Mouse (Mus musculus) limb, embryonic 15.5 days (tissue): ENCODE data around the gene Slc25a43. TPM values are rescaled to one million over a fixed set of nuclear protein-coding genes. Genes with fewer than 3 reads are reported as not detected.

ENCODE experiments used
- ATAC-seq: fragments of 200-750 bp; cut with Nextera tagmentation; 2 replicates; pipeline ENCODE4 v1.8.0; 2017; ENCODE audit warnings: low read depth, moderate TSS enrichment; ENCODE audit not compliant: insufficient number of reproducible peaks, low FRiP score, low TSS enrichment
- H3K27ac ChIP-seq: fragments of 300-500 bp; sonication (generic); 2 replicates; pipeline ENCODE4 v1.5.1; 2015; ENCODE audit warnings: moderate library complexity, mild to moderate bottlenecking, inconsistent platforms
- H3K27me3 ChIP-seq: fragments of 300-500 bp; sonication (generic); 2 replicates; pipeline ENCODE4 v1.6.1; 2015; ENCODE audit warnings: inconsistent platforms
- H3K36me3 ChIP-seq: fragments of 300-500 bp; sonication (generic); 2 replicates; pipeline ENCODE4 v1.6.1; 2015; ENCODE audit warnings: inconsistent platforms
- H3K4me1 ChIP-seq: fragments of 300-500 bp; sonication (generic); 2 replicates; pipeline ENCODE4 v1.6.1; 2015; ENCODE audit warnings: inconsistent platforms
- H3K4me2 ChIP-seq: fragments of 300-500 bp; sonication (generic); 2 replicates; pipeline ENCODE4 v1.6.1; 2015; ENCODE audit warnings: mild to moderate bottlenecking, inconsistent platforms
- H3K4me3 ChIP-seq: fragments of 300-500 bp; sonication (generic); 2 replicates; pipeline ENCODE4 v1.5.1; 2015; ENCODE audit warnings: mild to moderate bottlenecking, inconsistent platforms
- H3K9ac ChIP-seq: fragments of 300-500 bp; sonication (generic); 2 replicates; pipeline ENCODE4 v1.6.1; 2015; ENCODE audit warnings: inconsistent platforms
- H3K9me3 ChIP-seq: fragments of 300-500 bp; sonication (generic); 2 replicates; pipeline ENCODE4 v1.6.1; 2016; ENCODE audit warnings: inconsistent platforms
- WGBS: fragments of 180-500 bp; shearing (Covaris S2); methylation state at CpG from one replicate; pipeline ENCODE4 v1.1.7; 2015; 5-methylcytosine and 5-hydroxymethylcytosine counted together
- polyA plus RNA-seq: library from polyadenylated mRNA; unstranded; fragments of >200 nt; fragmentation: Nextera tagmentation; extraction: Ambion mirVana; gene quantifications from 2 replicates; pipeline ENCODE4 v1.2.1, GENCODE M21; 2015

Gene Slc25a43
- polyA plus RNA-seq, 1 experiment from 2014 or later: 4.9 TPM

DNA sequence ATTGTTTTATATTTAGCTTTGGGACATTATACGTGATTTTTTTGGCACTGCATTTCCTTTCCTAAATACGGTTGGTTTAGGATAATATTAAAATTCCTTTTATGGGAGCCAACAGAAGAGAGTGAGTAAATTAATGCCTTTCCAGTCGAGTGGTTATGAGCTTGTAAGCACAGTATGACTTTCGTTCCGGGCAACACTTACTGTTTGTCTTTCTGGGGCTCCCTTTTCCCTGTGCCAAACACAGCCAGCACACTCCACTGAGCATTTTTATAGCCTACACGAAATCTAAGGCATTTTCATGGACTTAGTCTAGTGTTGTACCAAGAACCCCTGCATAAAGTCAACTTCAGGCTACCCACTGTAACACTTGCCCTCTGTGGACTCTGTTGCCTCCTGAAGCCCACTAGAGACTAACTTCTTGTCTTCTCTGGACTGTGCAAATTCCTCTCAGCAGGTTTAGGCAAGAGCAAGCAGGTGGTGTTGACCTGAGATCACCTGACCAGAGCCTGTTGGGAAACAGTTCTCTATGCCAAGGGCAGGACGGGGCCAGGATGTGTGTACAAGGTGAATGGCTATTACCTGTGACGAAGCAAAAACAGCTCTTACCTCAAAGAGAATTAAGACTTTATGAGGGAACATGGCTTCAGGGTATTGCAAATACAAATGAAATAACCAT is 70.8 kb downstream of the Slc25a43 start:
- H3K4me2 ChIP-seq: no peak overlapping the region
- no peaks in the 10 kb centered on the region for H3K36me3 ChIP-seq
- H3K27me3 ChIP-seq: no peaks in the 10 kb centered on the region
- H3K9ac ChIP-seq: no peak overlapping the region
- ATAC-seq: no peak
- no peak overlapping the region for H3K27ac ChIP-seq
- H3K4me1 ChIP-seq: 0 out of 2 replicates have a peak, but pooled peaks cover 3% of the 10 kb centered on the region
- H3K4me3 ChIP-seq: no peak overlapping the region
- no peaks in the 10 kb centered on the region for H3K9me3 ChIP-seq
- WGBS: 43% methylated on average over 8 of the region's 8 CpGs

DNA sequence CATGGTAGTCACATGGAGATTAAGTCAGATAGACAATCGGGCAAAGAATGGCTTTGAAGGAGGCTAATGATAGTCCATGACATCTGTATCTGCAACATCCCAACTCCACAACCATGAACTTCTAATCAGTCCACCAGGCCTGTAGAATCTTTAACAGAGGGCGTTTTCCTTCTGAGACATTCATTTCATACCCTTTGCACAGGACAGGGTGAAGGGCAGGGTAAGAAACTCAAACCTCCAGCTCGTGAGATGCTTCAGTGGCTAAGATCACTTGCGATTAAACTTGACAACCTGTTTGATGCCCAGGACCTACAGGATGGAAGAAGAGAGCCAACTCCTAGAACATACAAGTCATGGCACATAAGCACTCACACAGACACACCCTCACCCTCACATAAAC is 71.6 kb downstream of the Slc25a43 start:
- 79% methylated on average over 4 of the region's 4 CpGs for whole genome bisulfite sequencing
- Histone ChIP-seq H3K4me2 (no peak overlapping the region), H3K27me3 (no peaks in the 10 kb centered on the region), H3K9me3 (no peaks in the 10 kb centered on the region), H3K9ac (no peak overlapping the region), H3K4me1 (0 out of 2 replicates have a peak, but pooled peaks cover 3% of the 10 kb centered on the region), H3K36me3 (no peaks in the 10 kb centered on the region), H3K27ac (no peak overlapping the region), H3K4me3 (no peak overlapping the region)
- ATAC-seq: no peak

DNA sequence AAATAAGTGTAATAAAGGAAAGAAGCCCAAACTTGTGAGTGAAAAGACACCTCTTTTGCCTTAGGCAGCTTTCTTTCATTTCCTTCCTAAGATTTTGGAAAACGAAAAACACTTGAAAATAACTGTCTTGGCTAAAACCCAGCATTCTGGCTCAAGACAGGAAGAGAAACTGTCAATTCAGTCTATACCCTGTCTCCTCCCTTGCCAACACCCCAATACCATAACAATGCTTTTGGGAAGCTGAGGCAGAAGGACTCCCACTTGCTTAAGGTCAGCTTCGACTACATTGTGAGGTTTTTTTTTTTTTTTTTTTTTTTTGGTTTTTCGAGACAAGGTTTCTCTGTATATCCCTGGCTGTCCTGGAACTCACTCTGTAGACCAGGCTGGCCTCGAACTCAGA is 72.0 kb downstream of the Slc25a43 start:
- no peaks in the 10 kb centered on the region for H3K27me3 ChIP-seq
- no peak overlapping the region for H3K4me2 ChIP-seq
- 65% methylated on average over 4 of the region's 4 CpGs for WGBS
- ATAC-seq: no peak
- no peak overlapping the region for H3K4me3 ChIP-seq
- 0 out of 2 replicates have a peak, but pooled peaks cover 3% of the 10 kb centered on the region for H3K4me1 ChIP-seq
- no peak overlapping the region for H3K27ac ChIP-seq
- no peak overlapping the region for H3K9ac ChIP-seq
- no peaks in the 10 kb centered on the region for H3K36me3 ChIP-seq
- no peaks in the 10 kb centered on the region for H3K9me3 ChIP-seq

DNA sequence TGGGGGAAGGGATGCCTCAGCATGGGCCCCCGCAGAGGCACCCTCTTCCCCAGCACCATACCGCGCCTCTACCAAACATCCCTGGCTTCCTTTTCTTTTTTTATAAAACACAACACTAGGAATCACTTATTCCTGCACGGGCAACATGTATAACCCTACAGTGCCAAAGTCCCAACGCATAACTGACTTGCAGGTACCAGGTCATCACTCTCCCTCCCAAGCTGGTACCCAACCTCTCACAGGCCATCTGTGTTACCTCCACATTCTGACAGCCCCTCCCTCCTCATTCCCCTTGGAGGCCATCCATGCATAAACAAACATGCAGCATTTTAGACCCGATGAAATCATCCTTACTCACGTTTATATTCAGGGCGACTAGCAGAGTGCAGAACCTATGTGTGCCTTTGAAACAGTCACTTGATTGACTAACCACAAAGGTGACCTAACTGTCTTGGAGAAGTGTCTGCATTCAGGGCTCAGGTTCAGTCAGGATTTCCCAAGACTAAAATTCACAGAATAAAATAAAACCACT is 73.0 kb downstream of the Slc25a43 start:
- Histone ChIP-seq H3K4me1 (0 out of 2 replicates have a peak, but pooled peaks cover 3% of the 10 kb centered on the region), H3K9ac (no peak overlapping the region), H3K4me2 (no peak overlapping the region), H3K27ac (no peak overlapping the region), H3K36me3 (no peaks in the 10 kb centered on the region), H3K27me3 (no peaks in the 10 kb centered on the region), H3K4me3 (no peak overlapping the region), H3K9me3 (no peaks in the 10 kb centered on the region)
- WGBS: 42% methylated on average over 8 of the region's 8 CpGs
- ATAC-seq: no peak

DNA sequence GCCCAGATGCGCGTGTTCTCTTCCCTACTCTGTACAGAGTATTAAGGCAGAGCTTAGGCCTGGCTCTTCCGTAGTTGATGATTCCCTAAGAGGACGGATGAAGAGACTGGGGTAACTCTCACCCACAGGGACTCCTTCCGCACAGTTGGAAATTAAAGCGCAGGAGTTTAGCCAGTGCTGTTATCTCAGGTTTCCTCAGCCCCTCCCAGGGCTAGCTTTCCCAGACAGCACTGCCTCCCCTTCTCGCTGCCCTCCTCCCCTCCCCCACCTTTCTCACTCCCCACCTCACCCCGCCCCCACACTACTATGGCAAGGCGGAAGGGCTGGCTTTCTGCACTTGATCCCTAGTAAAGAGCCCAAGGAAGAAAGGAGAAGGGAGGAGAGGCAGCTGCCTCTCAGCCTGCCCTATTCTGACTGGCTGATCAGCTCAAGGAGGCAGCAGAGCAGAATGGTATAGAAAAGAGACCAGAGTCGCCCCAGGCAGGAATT is 73.5 kb downstream of the Slc25a43 start:
- Histone ChIP-seq H3K9ac (no peak overlapping the region), H3K27ac (no peak overlapping the region), H3K4me2 (peak overlapping the region; percentile 35), H3K9me3 (no peaks in the 10 kb centered on the region), H3K4me1 (0 out of 2 replicates have a peak, but pooled peaks cover 3% of the 10 kb centered on the region), H3K36me3 (no peaks in the 10 kb centered on the region), H3K27me3 (no peaks in the 10 kb centered on the region), H3K4me3 (peak overlapping the region; percentile 10; the same call in 1 of the 2 replicates)
- 20% methylated on average over 10 of the region's 10 CpGs for WGBS
- no peak for ATAC-seq

DNA sequence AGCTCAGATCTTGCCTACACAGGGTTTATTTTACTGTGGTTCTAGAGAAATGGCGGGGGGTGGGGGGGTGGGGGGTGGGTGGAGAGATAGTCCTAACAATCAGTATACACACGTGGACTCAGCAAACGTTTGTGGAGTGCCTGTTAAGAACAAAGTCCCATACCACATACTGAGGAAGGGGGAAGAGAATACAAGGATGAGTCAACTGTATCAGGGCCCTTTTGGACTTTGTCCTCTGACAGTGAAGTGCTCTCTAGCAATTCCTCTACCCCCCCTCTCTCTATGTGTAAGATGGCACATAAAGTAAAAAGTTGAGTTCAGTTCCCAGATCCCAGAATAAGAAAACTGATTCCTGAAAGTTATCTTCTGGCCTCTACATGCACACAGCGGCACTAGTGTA is 76.1 kb downstream of the Slc25a43 start:
- H3K4me2 ChIP-seq: no peak overlapping the region
- no peaks in the 10 kb centered on the region for H3K36me3 ChIP-seq
- no peak for ATAC-seq
- no peak overlapping the region for H3K27ac ChIP-seq
- H3K9ac ChIP-seq: no peak overlapping the region
- H3K9me3 ChIP-seq: no peaks in the 10 kb centered on the region
- 0 out of 2 replicates have a peak, but pooled peaks cover 3% of the 10 kb centered on the region for H3K4me1 ChIP-seq
- H3K4me3 ChIP-seq: no peak overlapping the region
- WGBS: 69% methylated on average over 4 of the region's 4 CpGs
- H3K27me3 ChIP-seq: no peaks in the 10 kb centered on the region

DNA sequence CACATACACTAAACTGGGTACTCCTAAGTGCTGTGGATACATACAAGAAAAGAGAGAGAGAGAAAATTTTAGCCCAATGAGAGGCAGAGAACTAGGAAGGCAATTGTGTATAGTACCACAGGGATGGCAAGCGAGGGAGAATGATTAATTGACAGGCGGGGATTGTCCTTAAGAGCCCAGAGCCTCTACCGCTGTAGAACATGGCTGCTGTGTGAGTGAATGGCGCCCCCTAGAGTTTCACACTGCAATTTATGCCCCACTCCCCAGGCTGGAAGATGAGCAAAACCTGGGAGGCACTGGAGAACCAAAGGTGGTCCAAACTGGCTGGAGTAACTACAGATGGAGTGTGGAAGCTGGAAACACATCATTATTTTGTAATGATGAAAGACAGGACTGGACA is 76.7 kb downstream of the Slc25a43 start:
- no peak overlapping the region for H3K4me3 ChIP-seq
- no peak for ATAC-seq
- H3K4me1 ChIP-seq: 0 out of 2 replicates have a peak, but pooled peaks cover 3% of the 10 kb centered on the region

DNA sequence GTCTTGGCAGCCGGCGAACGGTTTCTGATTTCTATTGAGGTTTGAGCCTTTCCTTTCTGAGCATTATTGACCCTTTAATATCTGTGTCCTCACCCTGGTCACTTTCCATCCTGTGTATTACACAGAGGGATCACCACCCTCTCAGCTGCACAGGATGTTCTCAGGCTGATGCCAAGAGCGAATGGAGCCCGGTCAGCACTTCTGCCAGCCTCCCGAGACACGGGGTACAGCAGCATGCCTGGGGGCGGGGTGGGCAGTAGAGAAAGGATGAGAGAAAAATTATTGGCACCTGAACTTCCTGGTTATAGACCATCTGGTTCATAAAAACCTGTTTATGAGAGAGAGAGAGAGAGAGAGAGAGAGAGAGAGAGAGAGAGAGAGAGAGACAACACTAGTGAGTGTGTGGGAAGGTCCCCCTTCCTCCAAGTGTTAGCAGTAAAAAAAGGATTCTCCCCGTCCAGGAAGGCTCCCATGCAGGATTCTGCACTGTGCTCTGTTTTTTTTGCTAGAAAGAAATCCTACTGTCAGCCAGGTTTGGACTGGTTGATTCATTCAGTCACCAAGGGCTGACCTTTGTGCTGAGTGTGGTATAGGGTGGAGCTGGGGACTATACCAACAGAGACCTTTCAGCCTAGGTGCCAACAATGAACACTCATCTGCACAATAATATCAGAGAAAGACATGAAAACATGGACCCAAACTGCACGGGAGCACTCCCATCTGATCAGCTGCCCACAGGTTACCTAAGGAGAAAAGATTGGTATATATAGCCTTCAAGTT is 80.7 kb downstream of the Slc25a43 start:
- Histone ChIP-seq H3K4me1 (no peaks in the 10 kb centered on the region), H3K4me2 (no peak overlapping the region), H3K4me3 (no peak overlapping the region), H3K9ac (no peak overlapping the region), H3K9me3 (no peaks in the 10 kb centered on the region), H3K27me3 (no peaks in the 10 kb centered on the region), H3K36me3 (no peaks in the 10 kb centered on the region), H3K27ac (no peak overlapping the region)
- WGBS: 67% methylated on average over 10 of the region's 10 CpGs
- ATAC-seq: no peak

More for the DNA sequence above, 76.7 kb downstream of the Slc25a43 start:
- H3K4me2 ChIP-seq: no peak overlapping the region
- no peak overlapping the region for H3K9ac ChIP-seq
- H3K9me3 ChIP-seq: no peaks in the 10 kb centered on the region
- H3K27ac ChIP-seq: no peak overlapping the region
- H3K36me3 ChIP-seq: no peaks in the 10 kb centered on the region
- H3K27me3 ChIP-seq: no peaks in the 10 kb centered on the region
- 17% methylated on average over 4 of the region's 4 CpGs for WGBS

DNA sequence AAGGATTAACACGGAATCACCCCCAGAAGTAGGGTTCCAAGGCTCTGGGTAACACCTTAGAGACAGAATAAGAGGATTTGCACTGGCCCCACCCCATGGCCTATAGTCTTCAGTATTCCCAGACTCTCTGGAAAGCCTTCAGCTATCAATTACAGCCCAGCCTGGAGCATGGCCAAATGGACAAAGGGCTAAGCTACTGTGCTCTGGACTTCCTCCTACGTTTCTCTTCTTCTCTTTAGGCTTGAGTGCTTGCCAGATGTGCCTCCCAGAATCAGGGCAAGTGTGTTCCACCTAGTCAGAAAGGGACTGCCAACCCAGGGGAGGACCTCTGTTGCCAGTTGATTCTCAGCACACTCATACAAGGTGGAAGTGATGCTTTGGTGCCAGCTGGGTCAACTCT is 81.6 kb downstream of the Slc25a43 start:
- Histone ChIP-seq H3K4me1 (no peaks in the 10 kb centered on the region), H3K9me3 (no peaks in the 10 kb centered on the region), H3K4me2 (no peak overlapping the region), H3K27me3 (no peaks in the 10 kb centered on the region), H3K4me3 (no peak overlapping the region), H3K9ac (no peak overlapping the region), H3K27ac (no peak overlapping the region), H3K36me3 (no peaks in the 10 kb centered on the region)
- no peak for ATAC-seq
- WGBS: 47% methylated on average over 2 of the region's 2 CpGs

Other genes with a start within 250 kb of the Slc25a43 start
- gene Pgrmc1, start 145.5 kb upstream of the Slc25a43 start, polyA plus RNA-seq: 283 and 288 TPM in 2 replicates
- gene Akap17b, start 98.3 kb upstream of the Slc25a43 start, polyA plus RNA-seq: 3.6 and 4.2 TPM in 2 replicates
- gene Slc25a5, start 52.0 kb downstream of the Slc25a43 start, polyA plus RNA-seq: 508 and 523 TPM in 2 replicates
- gene Ube2a, start 130.2 kb downstream of the Slc25a43 start, polyA plus RNA-seq: 114 and 121 TPM in 2 replicates
- 30.4 and 31.7 TPM in 2 replicates for gene C330007P06Rik, start 130.5 kb downstream of the Slc25a43 start, polyA plus RNA-seq
- 1.2 and 1.3 TPM in 2 replicates for gene Nkrf, start 159.2 kb downstream of the Slc25a43 start, polyA plus RNA-seq
- gene Sept6, start 248.1 kb downstream of the Slc25a43 start, polyA plus RNA-seq: 43.9 and 45.9 TPM in 2 replicates